Comparison of ENCODE assay signal across 31 mouse cellular contexts in genomic region chr1:175329934-175330471, GRCm38 (mm10).
DNase-seq lines count a peak whose midpoint lies in the region; ATAC-seq and TF ChIP-seq lines count a peak whose summit lies in the region.
"Had no signal": no experiment of that assay in that cellular context is flagged by ENCODE, and none has a peak within 500 bp of the region (broad histone marks: within the 10 kb centered on the region; RNA-seq: fewer than 3 reads in every experiment).

No protein-coding gene starts in this region.

- no peaks in the 10 kb centered on the region for H3K4me1 ChIP-seq in forebrain, embryonic 13.5 days
- H3K4me1 ChIP-seq in forebrain, embryonic 16.5 days (replicated peaks; ENCODE audit: control insufficient read depth, insufficient read depth, low read length): no peaks in the 10 kb centered on the region
- H3K4me1 ChIP-seq in liver, postnatal 0 days (ENCODE audit: insufficient read depth): no peaks in the 10 kb centered on the region
- H3K4me1 ChIP-seq in liver, embryonic 12.5 days: no peaks in the 10 kb centered on the region
- no peaks in the 10 kb centered on the region for H3K4me1 ChIP-seq in neural tube, embryonic 12.5 days
- no peaks in the 10 kb centered on the region for H3K4me1 ChIP-seq in neural tube, embryonic 15.5 days
- H3K4me1 ChIP-seq: embryonic facial prominence, embryonic 13.5 days; forebrain, embryonic 10.5 days; hindbrain, embryonic 15.5 days; intestine, embryonic 15.5 days; limb, embryonic 15.5 days; neural tube, embryonic 13.5 days had no signal

- no peak overlapping the region for H3K4me2 ChIP-seq in forebrain, embryonic 13.5 days
- H3K4me2 ChIP-seq in forebrain, embryonic 16.5 days (ENCODE audit: low read length): no peak overlapping the region
- H3K4me2 ChIP-seq in liver, postnatal 0 days (ENCODE audit: low read depth, low read length): no peak overlapping the region
- no peak overlapping the region for H3K4me2 ChIP-seq in liver, embryonic 12.5 days
- no peak overlapping the region for H3K4me2 ChIP-seq in neural tube, embryonic 12.5 days (replicated peaks)
- H3K4me2 ChIP-seq in neural tube, embryonic 15.5 days: no peak overlapping the region
- H3K4me2 ChIP-seq: embryonic facial prominence, embryonic 13.5 days; heart, embryonic 15.5 days; hindbrain, embryonic 15.5 days; intestine, embryonic 15.5 days; limb, embryonic 15.5 days; lung, embryonic 14.5 days; neural tube, embryonic 13.5 days had no signal

- no peak overlapping the region for H3K4me3 ChIP-seq in forebrain, embryonic 13.5 days
- no peak overlapping the region for H3K4me3 ChIP-seq in forebrain, embryonic 16.5 days (replicated peaks; ENCODE audit: low read length)
- no peak overlapping the region for H3K4me3 ChIP-seq in liver, postnatal 0 days (ENCODE audit: low read depth, low read length)
- H3K4me3 ChIP-seq in liver, embryonic 12.5 days: no peak overlapping the region
- no peak overlapping the region for H3K4me3 ChIP-seq in neural tube, embryonic 12.5 days
- H3K4me3 ChIP-seq in neural tube, embryonic 15.5 days (replicated peaks): no peak overlapping the region
- H3K4me3 ChIP-seq: embryonic facial prominence, embryonic 13.5 days; forebrain, embryonic 10.5 days; heart, embryonic 10.5 days; heart, embryonic 15.5 days; hindbrain, embryonic 15.5 days; intestine, embryonic 15.5 days; layer of hippocampus, adult 2 months; left cerebral cortex, adult 2 months; limb, embryonic 15.5 days; neural tube, embryonic 13.5 days had no signal

- DNase-seq in liver, postnatal 0 days: peak; percentile 12
- DNase-seq in heart, adult 9 months (ENCODE audit: low spot score in 2 of 2): no peak
- DNase-seq: adrenal gland, postnatal 10 days; cerebellum, adult 11 months; cerebellum, adult 9-10 months; cerebellum, postnatal 36 days; gastrocnemius, postnatal 14 days; kidney, adult 2 months; kidney, postnatal 36 days; lung, embryonic 14.5 days; lung, postnatal 14 days; right cerebral cortex, postnatal 25 days; thymus, postnatal 14 days had no signal

- H3K27me3 ChIP-seq in forebrain, embryonic 13.5 days: no peaks in the 10 kb centered on the region
- no peaks in the 10 kb centered on the region for H3K27me3 ChIP-seq in forebrain, embryonic 16.5 days (replicated peaks; ENCODE audit: control insufficient read depth, insufficient read depth, low read length)
- H3K27me3 ChIP-seq in liver, postnatal 0 days (ENCODE audit: insufficient read depth, low read length): no peaks in the 10 kb centered on the region
- no peaks in the 10 kb centered on the region for H3K27me3 ChIP-seq in liver, embryonic 12.5 days (replicated peaks)
- H3K27me3 ChIP-seq in neural tube, embryonic 12.5 days (replicated peaks): no peaks in the 10 kb centered on the region
- H3K27me3 ChIP-seq in neural tube, embryonic 15.5 days (replicated peaks): no peaks in the 10 kb centered on the region
- H3K27me3 ChIP-seq: embryonic facial prominence, embryonic 13.5 days; heart, embryonic 15.5 days; hindbrain, embryonic 15.5 days; intestine, embryonic 15.5 days; limb, embryonic 15.5 days; neural tube, embryonic 13.5 days had no signal

- no peak overlapping the region for H3K27ac ChIP-seq in forebrain, embryonic 13.5 days
- no peak overlapping the region for H3K27ac ChIP-seq in forebrain, embryonic 16.5 days (ENCODE audit: low read length)
- no peak overlapping the region for H3K27ac ChIP-seq in liver, postnatal 0 days (ENCODE audit: low read depth)
- H3K27ac ChIP-seq in liver, embryonic 12.5 days: no peak overlapping the region
- no peak overlapping the region for H3K27ac ChIP-seq in neural tube, embryonic 12.5 days
- no peak overlapping the region for H3K27ac ChIP-seq in neural tube, embryonic 15.5 days (replicated peaks)
- H3K27ac ChIP-seq: embryonic facial prominence, embryonic 13.5 days; forebrain, embryonic 10.5 days; heart, embryonic 10.5 days; heart, embryonic 15.5 days; hindbrain, embryonic 15.5 days; intestine, embryonic 15.5 days; layer of hippocampus, adult 2 months; left cerebral cortex, adult 2 months; limb, embryonic 15.5 days; liver, embryonic 14.5 days; neural tube, embryonic 13.5 days had no signal

- ATAC-seq in forebrain, embryonic 13.5 days: 0 out of 2 replicates have a peak, but pooled peaks have one; percentile 13
- ATAC-seq in forebrain, embryonic 16.5 days: no peak
- ATAC-seq in liver, postnatal 0 days: no peak
- ATAC-seq in liver, embryonic 12.5 days: no peak
- ATAC-seq in neural tube, embryonic 12.5 days (ENCODE audit: low FRiP score, low read depth): peak; percentile 45
- no peak for ATAC-seq in neural tube, embryonic 15.5 days (ENCODE audit: low FRiP score)
- ATAC-seq: activated CD4-positive, CD25-positive, alpha-beta regulatory T cell, adult 4 months; CD4-positive, CD25-positive, alpha-beta regulatory T cell, adult 4 months; intestine, embryonic 15.5 days had no signal

- no peak overlapping the region for H3K9ac ChIP-seq in forebrain, embryonic 13.5 days
- H3K9ac ChIP-seq in forebrain, embryonic 16.5 days (replicated peaks; ENCODE audit: low read depth, low read length): no peak overlapping the region
- no peak overlapping the region for H3K9ac ChIP-seq in liver, postnatal 0 days (replicated peaks)
- H3K9ac ChIP-seq in liver, embryonic 12.5 days: no peak overlapping the region
- no peak overlapping the region for H3K9ac ChIP-seq in neural tube, embryonic 12.5 days
- no peak overlapping the region for H3K9ac ChIP-seq in neural tube, embryonic 15.5 days (replicated peaks)
- H3K9ac ChIP-seq: embryonic facial prominence, embryonic 13.5 days; heart, embryonic 15.5 days; hindbrain, embryonic 15.5 days; intestine, embryonic 15.5 days; limb, embryonic 15.5 days; liver, embryonic 14.5 days; lung, embryonic 14.5 days; neural tube, embryonic 13.5 days had no signal

- TF ChIP-seq EP300 in liver, postnatal 0 days (IDR thresholded peaks at IDR 0.05; ENCODE audit: low read depth): no peak

- no peaks in the 10 kb centered on the region for H3K36me3 ChIP-seq in forebrain, embryonic 13.5 days (ENCODE audit: poor library complexity, severe bottlenecking)
- H3K36me3 ChIP-seq in forebrain, embryonic 16.5 days (ENCODE audit: control insufficient read depth, insufficient read depth): no peaks in the 10 kb centered on the region
- no peaks in the 10 kb centered on the region for H3K36me3 ChIP-seq in liver, postnatal 0 days (replicated peaks; ENCODE audit: insufficient read depth, low read length)
- H3K36me3 ChIP-seq in liver, embryonic 12.5 days: no peaks in the 10 kb centered on the region
- no peaks in the 10 kb centered on the region for H3K36me3 ChIP-seq in neural tube, embryonic 12.5 days
- H3K36me3 ChIP-seq in neural tube, embryonic 15.5 days: no peaks in the 10 kb centered on the region
- H3K36me3 ChIP-seq: embryonic facial prominence, embryonic 13.5 days; forebrain, embryonic 10.5 days; heart, embryonic 10.5 days; heart, embryonic 15.5 days; hindbrain, embryonic 15.5 days; intestine, embryonic 15.5 days; limb, embryonic 15.5 days; neural tube, embryonic 13.5 days had no signal

- 83% methylated on average over 3 of the region's 3 CpGs for WGBS in forebrain, embryonic 13.5 days
- WGBS in forebrain, embryonic 16.5 days: 93% methylated on average over 3 of the region's 3 CpGs
- WGBS in liver, postnatal 0 days (ENCODE audit: insufficient replicate concordance): 69% methylated on average over 3 of the region's 3 CpGs
- 62% methylated on average over 3 of the region's 3 CpGs for WGBS in liver, embryonic 12.5 days (ENCODE audit: insufficient replicate concordance)
- WGBS in neural tube, embryonic 12.5 days: 65% methylated on average over 3 of the region's 3 CpGs
- WGBS in neural tube, embryonic 15.5 days: 63% methylated on average over 3 of the region's 3 CpGs

- TF ChIP-seq CTCF in liver, postnatal 0 days (IDR thresholded peaks at IDR 0.05; ENCODE audit: low read depth): no peak

- no peaks in the 10 kb centered on the region for H3K9me3 ChIP-seq in forebrain, embryonic 13.5 days (replicated peaks)
- no peaks in the 10 kb centered on the region for H3K9me3 ChIP-seq in forebrain, embryonic 16.5 days (ENCODE audit: control insufficient read depth, low read length)
- H3K9me3 ChIP-seq in liver, postnatal 0 days (ENCODE audit: low read length): no peaks in the 10 kb centered on the region
- H3K9me3 ChIP-seq in liver, embryonic 12.5 days (replicated peaks): no peaks in the 10 kb centered on the region
- no peaks in the 10 kb centered on the region for H3K9me3 ChIP-seq in neural tube, embryonic 12.5 days
- H3K9me3 ChIP-seq in neural tube, embryonic 15.5 days (replicated peaks): no peaks in the 10 kb centered on the region
- H3K9me3 ChIP-seq: embryonic facial prominence, embryonic 13.5 days; forebrain, embryonic 10.5 days; heart, embryonic 10.5 days; heart, embryonic 15.5 days; hindbrain, embryonic 15.5 days; intestine, embryonic 15.5 days; limb, embryonic 15.5 days; neural tube, embryonic 13.5 days had no signal

Comparison
In these comparisons a context has a peak if more than half of its experiments do, and no peak if none do; other contexts are left out.
1. ATAC-seq: peak in forebrain, embryonic 13.5 days (single experiment) and neural tube, embryonic 12.5 days (single experiment); none in forebrain, embryonic 16.5 days (single experiment), liver, postnatal 0 days (single experiment), liver, embryonic 12.5 days (single experiment) and neural tube, embryonic 15.5 days (single experiment).